Mouse (Mus musculus) lung, postnatal 0 days (tissue): ENCODE measurements around the gene Tspan7.

Experiments
- CTCF ChIP-seq: IDR thresholded peaks from 2 replicates; pipeline ENCODE4 v1.5.1; 2016; ENCODE audit warnings: antibody characterized with exemption, mild to moderate bottlenecking
- EP300 ChIP-seq: IDR thresholded peaks from 2 replicates; pipeline ENCODE4 v1.6.1; 2016; ENCODE audit warnings: antibody characterized with exemption, mild to moderate bottlenecking, control low read depth

- TF ChIP-seq EP300 (no peak), CTCF (no peak)
Observed at GRCm38 (mm10) chrX:10582731-10583130, 97.8 kb downstream of the Tspan7 start.
